Mouse (Mus musculus) MEL (cell line): ENCODE results near the gene Rbfox3.

Experiments
- CHD2 ChIP-seq: IDR thresholded peaks from 2 replicates; pipeline ENCODE4 v1.6.1; 2011; ENCODE audit warnings: low read length, improper control_type of control experiment
- CTCF ChIP-seq, 3 experiments: IDR thresholded peaks in 2 of 3; conservative IDR thresholded peaks in 1 of 3; 2 replicates each; pipeline ENCODE4 v1.5.1; 2011 to 2012; ENCODE audit warnings: low read length in 3 of 3, low read depth in 2 of 3, mild to moderate bottlenecking in 2 of 3, improper control_type of control experiment in 1 of 3, inconsistent platforms in 1 of 3, mixed read lengths in 1 of 3, moderate library complexity in 1 of 3; ENCODE audit not compliant: control insufficient read depth in 1 of 3, insufficient read depth in 1 of 3, poor library complexity in 1 of 3, severe bottlenecking in 1 of 3
- EP300 ChIP-seq, 2 experiments: IDR thresholded peaks; 2 replicates each; pipeline ENCODE4 v1.6.1; 2011; ENCODE audit warnings: improper control_type of control experiment in 2 of 2, low read length in 2 of 2, low read depth in 1 of 2, mild to moderate bottlenecking in 1 of 2
- POLR2A ChIP-seq, 2 experiments: IDR thresholded peaks; 2 replicates each; pipeline ENCODE4 v1.6.1; 2011 to 2012; ENCODE audit warnings: low read length in 2 of 2, mild to moderate bottlenecking in 2 of 2, control low read depth in 1 of 2, improper control_type of control experiment in 1 of 2, low read depth in 1 of 2, moderate library complexity in 1 of 2; ENCODE audit not compliant: control insufficient read depth in 1 of 2, insufficient read depth in 1 of 2, poor library complexity in 1 of 2

DNA sequence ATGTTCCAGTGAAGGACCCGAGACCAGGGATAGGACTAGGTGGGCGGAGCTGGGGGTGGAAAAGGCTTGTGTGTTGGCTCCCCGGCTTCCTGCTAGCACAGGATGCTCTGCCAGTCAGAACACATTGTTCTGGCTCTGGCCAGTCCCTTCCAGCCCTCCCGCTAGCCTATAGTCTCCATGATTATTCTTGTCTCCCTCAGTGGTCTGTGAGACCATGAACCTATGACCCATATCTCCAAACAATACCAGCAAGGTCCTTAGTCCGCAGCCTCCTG, 407.3 kb downstream of the Rbfox3 start:
- TF ChIP-seq CTCF (IDR thresholded peaks at IDR 0.05 in 2 of 3, conservative IDR thresholded peaks at IDR 0.05 in 1 of 3; ENCODE audit: control insufficient read depth in 1 of 3, insufficient read depth in 1 of 3, low read depth in 2 of 3, low read length in 3 of 3, poor library complexity in 1 of 3, severe bottlenecking in 1 of 3) (no peak), POLR2A (IDR thresholded peaks at IDR 0.05; ENCODE audit: control insufficient read depth in 1 of 2, insufficient read depth in 1 of 2, low read depth in 1 of 2, low read length in 2 of 2, poor library complexity in 1 of 2) (no peak), CHD2 (no peak), EP300 (IDR thresholded peaks at IDR 0.05; ENCODE audit: low read depth in 1 of 2, low read length in 2 of 2) (no peak)
